Mouse (Mus musculus) heart, adult 11 months (tissue): ENCODE measurements around the gene Ncoa6.
A peak's percentile ranks its signal among the peaks of the same experiment; 100 is the strongest.

ENCODE experiments used
- DNase-seq: peaks from one replicate; pipeline ENCODE4 v3.0.0; 2022

Ncoa6 gene

DNA sequence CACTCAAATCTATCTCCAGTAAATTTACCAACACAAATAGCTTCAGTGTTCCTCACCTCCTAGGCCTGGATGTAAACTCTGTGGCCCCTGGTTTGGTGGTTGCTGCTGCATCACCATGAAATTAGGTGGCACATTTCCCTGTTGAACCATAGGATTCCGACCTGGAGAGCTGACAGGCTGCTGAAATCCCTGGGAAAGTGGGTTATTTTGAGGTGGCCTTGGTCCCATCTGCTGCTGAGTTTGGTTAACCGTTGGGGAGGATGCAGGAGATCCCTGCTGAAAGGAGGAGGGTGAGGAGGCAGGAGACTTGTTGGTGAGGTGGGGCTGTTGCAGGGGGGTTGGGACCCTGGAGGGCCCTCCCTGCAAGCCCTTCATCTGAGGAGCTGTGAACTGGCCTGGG is 52.8 kb downstream of the Ncoa6 start:
- DNase-seq, result no peak

DNA sequence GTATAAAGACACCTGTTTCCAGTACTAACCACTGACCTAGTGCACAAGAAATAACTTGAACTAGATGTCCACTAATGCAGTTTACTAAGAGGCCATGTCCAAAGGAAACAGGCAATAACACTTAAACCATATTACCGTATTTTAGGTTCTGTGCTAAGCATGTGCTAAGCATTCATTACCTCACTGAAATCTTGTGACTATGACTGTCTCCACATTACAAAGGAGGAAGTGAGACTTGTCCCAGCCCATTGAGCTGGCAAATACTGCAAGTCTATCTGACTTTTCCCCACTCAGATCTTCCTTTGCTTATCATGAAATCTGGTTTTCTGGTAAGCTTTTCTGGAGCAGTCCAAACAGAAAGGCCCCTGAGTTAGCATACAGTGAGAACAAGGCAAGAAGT is 69.1 kb downstream of the Ncoa6 start:
- peak; percentile 90 for DNase-seq

DNA sequence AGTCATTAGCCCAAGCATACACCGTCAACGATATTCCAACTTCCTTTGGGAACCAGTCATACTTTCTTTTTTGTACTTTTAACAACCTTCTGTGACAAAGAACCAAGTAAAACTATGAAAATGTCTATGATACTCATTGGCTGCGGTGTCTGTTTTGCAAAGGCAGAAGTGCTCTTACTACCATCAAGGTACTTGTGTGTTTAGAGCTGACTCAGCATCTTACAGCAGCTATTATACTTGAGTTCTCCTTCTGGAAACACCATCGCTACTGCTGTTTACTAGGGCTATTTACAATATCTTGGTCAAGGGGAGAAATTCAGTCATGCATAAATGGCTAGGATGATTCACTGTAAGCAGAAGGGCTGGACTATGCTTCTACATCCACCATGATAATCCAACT is 71.8 kb downstream of the Ncoa6 start:
- DNase-seq, result no peak

DNA sequence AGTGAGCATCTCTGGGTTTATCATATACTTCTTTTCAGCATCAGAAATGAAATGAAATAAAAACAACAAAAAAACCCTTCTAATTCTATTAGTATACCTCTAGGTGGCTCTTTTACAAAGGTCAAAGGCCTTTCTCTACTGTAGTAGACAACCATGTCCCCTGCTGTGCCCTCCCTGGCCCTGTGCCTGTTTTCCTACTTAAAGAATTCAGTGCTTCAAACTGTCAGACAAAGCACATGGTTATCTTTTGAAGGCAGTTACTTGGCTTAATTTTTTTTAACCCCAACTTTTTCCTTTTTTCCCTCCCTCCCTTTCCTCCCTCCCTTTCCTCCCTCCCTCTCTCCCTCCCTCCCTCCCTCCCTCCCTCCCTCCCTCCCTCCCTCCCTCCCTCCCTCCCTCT is 73.4 kb downstream of the Ncoa6 start:
- DNase-seq, result no peak

DNA sequence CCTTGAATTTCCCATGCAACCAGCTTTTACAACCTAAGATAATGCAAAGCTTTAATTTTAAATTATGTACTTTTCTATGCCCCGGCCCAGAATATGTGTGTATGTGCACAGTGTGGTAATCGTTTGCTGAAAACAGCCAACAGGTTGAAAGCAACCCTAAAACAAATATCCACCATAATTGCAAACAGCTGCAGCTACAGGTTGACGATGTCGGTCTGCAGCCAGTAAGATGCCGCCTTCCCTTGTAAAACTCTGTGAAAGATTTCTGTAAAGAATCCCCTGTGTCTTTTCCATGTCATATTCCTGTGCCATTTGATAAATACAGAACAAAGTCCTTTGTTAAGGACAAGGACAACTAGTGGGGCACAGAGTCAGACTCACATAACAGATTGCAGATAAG is 79.1 kb downstream of the Ncoa6 start:
- DNase-seq, result peak; percentile 69

DNA sequence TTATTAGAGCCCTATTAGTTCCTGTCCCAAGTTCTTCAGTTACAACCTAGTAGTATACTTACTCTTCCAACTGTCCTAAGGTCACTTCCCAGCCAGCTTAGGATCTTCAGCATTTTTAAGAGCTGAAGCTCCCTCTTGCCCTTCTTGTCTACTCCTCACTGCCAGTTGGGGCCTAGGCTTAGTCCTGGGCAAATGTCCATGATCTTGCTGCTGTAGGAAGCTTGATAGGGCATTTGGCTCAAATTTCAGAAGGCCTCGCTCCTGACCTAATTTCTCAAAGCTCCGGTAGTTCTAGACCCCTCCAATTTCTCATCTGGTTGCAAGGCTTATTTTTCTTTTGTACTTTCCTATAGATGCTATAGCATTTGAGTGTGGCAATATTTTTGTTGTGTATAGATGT is 85.1 kb downstream of the Ncoa6 start:
- peak; percentile 81 for DNase-seq

DNA sequence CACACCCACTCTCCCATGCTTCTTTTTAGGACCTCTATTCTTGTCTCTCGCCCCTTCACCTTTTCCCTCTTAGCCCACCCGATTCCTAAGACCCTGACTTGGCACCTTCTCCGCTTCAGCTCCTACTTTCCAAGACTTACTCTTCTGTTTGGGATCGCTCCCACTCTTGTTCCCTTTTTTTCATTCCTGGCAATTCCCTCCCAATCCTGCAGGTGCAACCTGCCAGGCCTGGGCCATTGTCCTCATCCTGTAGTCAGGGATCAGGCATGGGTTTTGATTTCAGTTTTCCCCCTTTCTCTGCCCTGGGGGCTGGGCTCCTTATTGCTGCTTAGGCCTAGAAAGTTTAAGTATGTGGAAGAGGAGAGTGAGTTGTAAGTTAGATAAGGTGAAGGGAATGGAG is 86.6 kb downstream of the Ncoa6 start:
- peak; percentile 81 for DNase-seq

DNA sequence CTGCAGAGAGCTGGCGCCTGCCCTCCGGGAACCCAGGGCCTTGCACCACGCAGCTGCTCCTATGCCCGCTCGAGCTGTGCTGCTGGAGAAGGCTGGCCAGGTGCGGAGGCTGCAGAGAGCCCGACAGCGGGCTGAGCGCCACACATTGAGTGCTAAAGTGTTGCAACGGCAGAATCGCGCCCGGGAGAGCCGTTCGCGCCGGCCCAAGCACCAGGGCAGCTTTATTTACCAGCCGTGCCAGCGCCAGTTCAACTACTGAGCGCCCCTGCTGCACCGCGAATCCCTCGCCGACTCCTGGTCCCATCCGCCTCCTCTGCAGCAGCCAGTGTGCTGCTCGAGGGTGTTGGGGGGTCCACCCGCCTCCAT is 87.2 kb downstream of the Ncoa6 start:
- peak; percentile 91 for DNase-seq

DNA sequence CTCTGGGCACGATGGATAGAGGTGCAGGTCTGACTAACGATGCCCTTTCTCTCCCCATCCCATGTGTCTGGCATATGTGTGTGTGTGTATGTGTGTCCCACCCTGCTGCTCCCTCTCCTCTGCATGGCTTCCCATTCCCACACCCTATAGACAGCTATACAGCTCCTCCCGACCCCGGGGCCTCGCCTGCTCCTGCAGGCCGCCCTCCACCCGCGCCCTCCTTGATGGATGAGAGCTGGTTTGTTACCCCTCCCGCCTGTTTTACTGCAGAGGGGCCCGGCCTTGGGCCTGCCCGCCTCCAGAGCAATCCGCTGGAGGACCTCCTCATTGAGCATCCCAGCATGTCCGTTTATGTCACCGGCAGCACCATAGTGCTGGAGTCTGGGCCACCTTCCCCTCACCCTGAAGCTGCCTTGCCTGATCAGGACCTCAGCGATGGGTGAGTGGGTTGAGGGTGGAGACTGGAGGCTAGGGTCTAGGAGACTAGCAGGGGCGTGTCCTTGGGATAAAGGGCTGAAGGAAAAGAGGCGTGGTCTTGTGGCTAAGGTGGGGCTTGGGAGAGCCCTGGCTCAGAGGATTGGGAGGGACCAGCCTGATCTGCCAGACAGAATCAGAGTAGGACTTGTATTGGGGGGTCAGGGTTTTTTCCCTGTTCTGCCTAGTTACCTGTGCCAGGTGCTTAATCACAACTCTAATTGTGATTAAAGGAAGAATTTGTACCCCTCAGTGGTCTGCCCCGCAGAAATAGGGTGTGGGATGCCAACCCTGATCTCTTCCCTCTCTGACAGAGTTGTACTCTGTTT is 87.8 kb downstream of the Ncoa6 start:
- DNase-seq, result peak; percentile 94

DNA sequence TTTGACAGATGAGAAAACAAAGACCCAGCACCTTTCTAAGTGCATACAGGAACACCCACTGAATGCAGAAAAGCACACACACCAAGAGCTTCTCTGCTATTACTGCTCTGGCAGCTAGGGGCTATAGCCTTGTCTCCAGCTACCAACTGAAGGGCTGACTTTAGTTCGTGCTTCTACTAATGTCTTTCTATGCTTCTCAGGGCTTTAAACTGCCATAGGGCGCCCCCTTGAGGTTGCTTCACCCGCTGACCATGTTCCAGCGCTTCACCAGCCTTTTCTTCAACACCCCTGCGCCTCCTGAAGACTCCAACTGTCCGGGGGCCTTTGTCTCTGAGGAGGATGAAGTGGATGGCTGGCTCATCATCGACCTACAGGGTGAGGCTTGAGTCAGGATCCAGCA is 88.6 kb downstream of the Ncoa6 start:
- DNase-seq, result peak; percentile 97

DNA sequence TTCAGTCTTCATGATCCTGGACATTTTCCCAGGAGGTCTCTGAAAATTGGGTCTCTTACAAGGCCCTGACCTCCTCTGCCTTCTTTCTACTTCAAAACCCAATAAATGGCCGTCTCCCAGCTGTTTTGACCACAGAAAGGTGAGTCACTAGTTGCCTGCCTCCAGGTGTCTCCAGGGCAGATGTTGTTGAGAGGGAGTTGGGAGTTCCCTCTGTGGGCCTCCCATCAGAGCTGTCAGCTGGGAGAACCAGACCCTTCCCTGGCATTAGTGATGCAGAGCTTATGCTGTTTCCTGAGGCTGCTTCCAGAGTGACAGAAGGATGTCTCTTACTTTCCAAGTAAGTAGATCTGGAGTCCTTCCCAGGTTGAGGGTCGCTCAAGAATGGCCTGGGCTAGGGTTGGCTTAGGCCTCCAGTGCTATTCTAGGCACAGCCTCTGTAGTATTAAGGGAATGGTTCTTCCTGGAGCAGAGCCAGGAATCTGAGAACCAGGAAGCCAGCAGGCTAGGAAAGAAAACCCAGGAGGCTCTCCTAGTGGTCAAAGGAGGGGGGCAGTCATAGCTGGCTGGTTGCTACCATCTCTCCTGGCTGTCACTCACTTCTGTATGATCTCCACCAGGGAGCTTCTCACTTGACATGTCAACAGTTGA is 90.8 kb downstream of the Ncoa6 start:
- peak; percentile 97 for DNase-seq

DNA sequence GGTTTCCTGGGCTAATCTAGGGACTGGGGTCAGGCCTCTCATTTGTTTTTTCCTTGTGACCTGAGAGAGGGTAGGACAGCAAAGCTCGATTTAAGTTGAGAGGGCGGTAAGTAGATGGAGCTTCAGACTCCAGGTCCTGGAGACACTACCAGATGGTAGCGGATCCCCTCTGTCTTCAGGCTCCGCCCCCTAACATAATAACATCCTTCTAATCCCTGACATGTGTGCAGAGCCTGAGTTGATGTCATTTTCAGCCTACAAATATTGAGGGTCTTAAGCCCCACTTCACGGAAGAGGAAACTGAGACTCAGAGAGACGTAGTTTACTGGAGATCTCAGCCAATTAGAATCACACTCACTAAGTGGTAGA is 91.4 kb downstream of the Ncoa6 start:
- no peak for DNase-seq

DNA sequence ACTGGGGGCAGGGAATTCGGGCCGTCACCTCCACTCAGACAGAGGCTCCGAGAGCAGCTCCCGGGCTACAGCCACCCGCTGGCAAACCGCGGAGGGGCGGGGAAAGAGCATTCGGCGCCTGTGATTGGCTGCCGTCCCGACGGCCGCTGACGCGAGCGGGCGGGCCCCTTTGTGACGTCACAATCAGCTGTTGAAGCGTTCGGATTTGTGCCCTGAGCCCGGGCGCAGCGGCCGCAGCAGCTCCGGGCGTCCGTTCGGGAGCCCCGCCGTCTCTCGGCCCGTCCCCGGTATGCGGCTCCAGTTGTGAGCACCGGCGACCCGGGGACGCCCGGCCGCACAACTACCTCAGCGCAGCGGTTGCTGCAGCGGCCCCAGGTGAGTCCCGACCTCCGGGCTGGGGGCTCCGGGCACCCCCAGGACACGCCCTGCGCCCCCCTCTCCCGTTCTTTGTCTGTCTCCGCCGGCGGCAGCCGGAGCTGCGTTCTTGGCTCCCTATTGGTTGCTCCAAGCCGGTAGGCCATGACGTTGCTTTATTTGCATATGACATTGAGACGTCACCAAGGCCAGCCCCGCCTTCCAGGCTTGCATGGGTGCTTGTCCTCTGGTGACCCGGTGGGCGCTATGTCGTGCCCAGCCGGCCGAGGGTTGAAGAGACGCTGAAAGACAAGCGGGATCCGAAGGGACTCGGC is 91.9 kb downstream of the Ncoa6 start:
- DNase-seq, result peak; percentile 100

DNA sequence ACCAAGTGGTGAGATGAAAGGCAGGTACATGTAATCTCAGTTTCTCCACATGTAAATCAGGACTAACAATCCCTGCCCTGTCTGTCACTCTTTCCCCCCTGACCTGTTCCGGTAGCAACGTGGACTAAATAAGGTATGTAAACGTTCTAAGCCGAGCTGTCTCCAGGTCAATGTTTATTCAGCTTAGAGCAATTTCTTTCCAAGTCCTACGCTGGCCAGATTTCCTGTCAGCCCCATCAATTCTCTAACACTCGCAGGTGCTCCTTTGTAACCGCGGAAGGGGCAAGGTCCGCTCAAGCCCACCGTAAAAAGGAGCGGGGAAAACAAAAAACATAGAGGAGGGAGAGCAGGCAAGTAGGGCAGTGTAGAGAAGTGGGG is 92.6 kb downstream of the Ncoa6 start:
- no peak for DNase-seq

DNA sequence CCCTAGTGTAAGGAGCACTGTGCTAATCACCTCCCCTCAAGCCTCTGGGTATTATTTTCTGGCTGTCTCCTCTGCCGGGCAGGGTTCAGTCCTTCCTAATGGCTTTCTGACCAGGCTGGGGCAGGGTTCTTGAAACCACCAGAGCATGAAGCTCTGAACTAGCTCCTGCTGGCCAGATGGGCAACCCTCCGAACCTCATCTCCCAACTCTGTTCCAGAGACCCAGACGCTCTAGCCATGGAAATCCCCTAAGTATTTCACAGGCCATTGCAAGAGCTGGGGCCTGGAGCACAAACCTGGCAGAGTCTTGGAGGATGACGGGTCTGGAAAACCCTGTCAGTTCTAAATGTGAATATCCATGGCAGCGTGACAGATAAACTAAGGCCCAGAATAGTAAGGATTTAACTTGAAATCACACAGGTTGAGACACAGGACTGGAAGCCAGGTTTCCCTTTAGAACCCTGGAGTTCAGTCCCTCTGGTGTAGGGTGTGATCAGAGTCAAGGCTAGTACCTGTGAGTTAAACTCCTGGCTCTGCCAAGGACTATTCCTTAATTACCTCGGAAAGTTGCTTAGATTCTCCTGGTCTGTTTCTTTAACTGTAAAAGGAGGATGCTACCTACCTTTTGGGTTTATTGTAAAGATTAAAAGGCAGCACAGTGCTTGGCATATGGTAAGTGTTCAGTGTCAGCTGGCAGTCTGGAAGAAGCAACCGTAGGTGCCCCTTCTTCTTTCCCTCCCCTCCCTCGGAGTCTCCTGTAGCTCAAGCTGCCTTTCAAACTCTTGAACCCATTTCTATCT is 93.2 kb downstream of the Ncoa6 start, which contains the start of gene Trp53inp2:
TSS of gene Trp53inp2 (plus strand) at position 799 of the 799 bp plus-strand sequence.
- peak; percentile 91 for DNase-seq

DNA sequence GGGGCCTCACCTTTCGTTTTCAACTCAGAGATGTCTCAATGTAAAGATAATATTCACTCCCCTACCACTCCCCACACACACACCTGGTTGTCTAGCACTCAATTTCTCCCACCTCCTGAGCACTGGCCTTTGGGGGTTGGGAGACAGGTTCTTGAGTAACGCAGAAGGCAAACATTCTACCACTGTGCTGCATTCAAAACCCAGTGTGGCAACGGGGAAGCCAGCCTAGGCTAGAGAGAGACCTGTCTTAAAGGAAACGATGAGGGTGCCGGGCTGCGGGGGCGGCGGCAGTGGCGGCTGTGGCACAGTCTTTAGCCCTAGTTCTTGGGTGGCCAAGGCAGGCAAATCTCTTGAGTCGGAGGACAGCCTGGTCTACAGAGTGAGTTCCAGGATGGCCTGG is 97.5 kb downstream of the Ncoa6 start:
- peak; percentile 81 for DNase-seq

DNA sequence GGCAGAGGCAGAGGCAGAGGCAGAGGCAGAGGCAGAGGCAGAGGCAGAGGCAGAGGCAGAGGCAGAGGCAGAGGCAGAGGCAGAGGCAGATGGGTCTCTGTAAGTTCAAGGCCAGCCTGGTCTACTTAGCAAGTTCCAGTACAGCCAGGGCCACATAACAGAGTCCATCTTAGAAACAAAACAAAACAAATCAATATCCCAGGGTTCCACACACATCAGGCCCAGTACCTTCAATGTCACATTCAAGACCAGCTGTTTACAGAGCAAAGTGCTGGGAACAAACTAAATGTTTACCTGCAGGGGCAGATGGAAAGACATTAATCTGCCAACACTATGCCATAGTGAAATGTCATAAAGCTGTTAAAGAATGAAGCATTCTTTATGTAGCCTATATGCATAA is 99.2 kb downstream of the Ncoa6 start:
- DNase-seq, result no peak

DNA sequence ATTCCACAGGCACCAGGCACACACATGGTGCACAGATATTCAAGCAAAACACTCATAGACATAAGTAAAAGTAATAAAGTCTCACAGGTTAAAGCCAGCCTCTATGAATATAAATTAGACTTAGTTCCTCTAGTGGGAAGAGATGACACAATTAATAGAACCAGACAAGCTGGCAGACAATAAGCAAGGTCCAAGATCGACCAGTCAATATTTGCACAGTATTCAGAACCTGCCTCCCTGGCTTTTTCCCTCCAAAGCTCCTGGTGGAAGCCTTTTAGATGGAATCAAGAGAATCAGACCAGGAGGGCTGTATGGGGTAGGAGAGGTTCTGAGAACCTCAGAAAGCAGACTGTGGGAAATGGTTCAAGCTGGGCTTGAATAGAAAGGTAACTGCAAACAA is 99.8 kb downstream of the Ncoa6 start:
- no peak for DNase-seq

DNA sequence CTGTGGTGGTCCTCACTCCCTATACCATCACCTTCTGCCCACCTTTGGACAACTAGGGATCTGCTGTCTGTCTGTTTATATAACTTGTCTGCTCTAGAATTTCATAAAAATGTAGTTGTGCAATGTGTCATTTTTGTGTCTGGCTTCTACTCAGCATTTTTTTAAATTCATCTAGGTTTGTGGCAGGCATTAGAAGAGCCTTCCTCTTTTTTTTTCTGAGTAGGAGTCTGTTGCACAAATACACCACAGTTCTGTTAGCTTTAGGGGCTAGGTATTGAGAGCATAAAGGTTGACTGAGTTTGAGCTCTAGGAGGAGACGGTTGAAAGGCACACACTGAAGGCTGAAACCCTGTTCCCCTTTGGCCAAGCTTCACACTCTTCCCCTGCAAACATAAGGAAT is 100.4 kb downstream of the Ncoa6 start:
- no peak for DNase-seq

DNA sequence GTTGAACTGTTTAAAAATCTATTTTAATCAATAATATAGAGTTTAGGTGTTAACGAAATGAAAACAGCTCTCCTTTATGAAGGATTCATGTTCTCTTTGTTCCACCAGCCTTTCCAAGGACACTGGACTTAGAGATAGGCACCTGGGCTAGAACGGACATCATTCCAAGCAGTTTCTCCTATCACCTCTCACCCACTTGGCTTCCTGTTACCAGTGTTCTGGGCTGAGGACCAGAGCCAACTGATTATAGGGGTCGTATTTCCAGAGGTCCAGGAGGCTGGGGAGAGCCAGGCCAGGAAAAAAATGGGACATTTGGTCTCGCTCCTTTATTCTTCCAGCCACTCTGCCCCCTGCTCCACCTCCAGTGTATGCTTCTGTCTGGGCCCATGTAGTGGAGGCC is 101.2 kb downstream of the Ncoa6 start:
- peak; percentile 92 for DNase-seq

DNA sequence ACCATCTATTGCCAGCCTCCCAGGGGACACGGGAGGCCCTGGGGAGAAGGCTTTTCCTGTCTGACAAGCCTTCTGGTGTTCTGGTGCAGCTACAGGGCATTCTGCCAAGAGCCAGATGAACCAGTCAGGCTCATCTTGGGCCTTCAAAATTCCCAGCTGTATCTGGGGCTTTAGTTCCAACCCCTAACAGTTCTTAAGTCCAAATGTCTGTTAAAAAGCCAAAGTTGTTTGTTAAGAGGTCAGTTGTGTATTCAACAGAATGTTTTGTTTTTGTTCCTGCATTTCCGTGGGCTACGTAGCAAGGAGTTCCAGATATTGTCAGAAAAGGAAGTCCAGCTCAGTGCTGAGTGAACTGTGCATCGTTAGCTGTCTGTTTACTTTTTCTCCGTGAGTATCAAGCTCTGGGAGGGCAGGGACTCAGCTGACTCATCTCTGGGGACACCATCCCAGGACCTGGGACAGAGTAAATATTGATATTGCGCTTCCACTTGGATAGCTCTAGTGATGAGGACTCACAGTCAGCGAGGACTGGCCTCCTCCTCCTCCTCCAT is 104.3 kb downstream of the Ncoa6 start:
- DNase-seq, result peak; percentile 98

DNA sequence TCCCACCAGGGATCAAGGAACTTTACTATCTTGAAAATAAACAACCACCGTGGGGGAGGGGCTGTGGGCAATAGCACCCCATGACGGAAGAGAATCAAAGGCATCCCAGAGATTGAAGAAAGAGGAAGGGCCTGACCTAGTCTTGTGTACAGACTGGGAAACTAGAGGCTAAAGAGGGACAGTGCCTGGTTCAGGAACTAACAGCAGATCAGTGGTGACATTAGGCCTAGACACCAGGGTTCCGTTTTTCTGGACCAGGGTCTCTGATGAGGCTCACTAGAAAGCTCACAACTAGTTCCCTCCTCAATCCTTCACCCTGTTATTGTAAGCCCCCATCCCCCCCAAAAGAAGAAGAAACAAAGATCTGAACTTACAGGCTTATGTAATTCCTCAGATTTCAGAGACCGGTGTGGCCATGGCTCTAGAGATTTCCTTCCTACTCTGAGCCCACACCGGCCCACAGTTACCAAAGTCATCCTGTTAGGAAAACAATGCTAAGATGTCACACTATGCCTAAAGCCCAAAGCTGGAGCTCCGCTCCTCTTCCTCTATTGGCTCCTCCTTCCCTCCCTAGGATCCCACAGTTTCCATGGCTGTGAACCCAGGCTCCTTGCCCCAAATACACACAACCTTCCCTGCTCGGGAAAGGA is 105.9 kb downstream of the Ncoa6 start:
- peak; percentile 90 for DNase-seq
